Mouse (Mus musculus) cerebellum, adult 8-10 months (tissue): ENCODE measurements at regions not wholly inside any gene's neighbourhood (a gene's known extent, or its start where the extent isn't known, plus 50 kb on each side); places are given as distances from the start of the nearest gene placed in this dataset.

ENCODE experiments used
- DNase-seq: peaks from one replicate; pipeline ENCODE4 v3.0.0; 2022

GRCm38 (mm10) chr6:133904501-133904900 lies 50.9 kb upstream of the Kap start:
- no peak for DNase-seq

GRCm38 (mm10) chr6:133934667-133935066 lies 81.1 kb upstream of the Kap start:
- no peak for DNase-seq

- DNase-seq = no peak
Measured at GRCm38 (mm10) chr6:133935671-133936070, 82.1 kb upstream of the Kap start.

- no peak for DNase-seq
Measured at GRCm38 (mm10) chr6:133959902-133960634, 75.4 kb upstream of the Etv6 start.

- DNase-seq = peak; percentile 65
Measured at GRCm38 (mm10) chr6:133960713-133961112, 74.8 kb upstream of the Etv6 start.

- DNase-seq = no peak
Measured at GRCm38 (mm10) chr6:133962641-133963040, 72.9 kb upstream of the Etv6 start.

- no peak for DNase-seq
Measured at GRCm38 (mm10) chr6:133963264-133963663, 72.2 kb upstream of the Etv6 start.

- DNase-seq = no peak
Measured at GRCm38 (mm10) chr6:133967286-133967685, 68.2 kb upstream of the Etv6 start.

- DNase-seq = no peak
Measured at GRCm38 (mm10) chr6:133972054-133972705, 63.3 kb upstream of the Etv6 start.

- no peak for DNase-seq
Measured at GRCm38 (mm10) chr6:133973205-133973838, 62.2 kb upstream of the Etv6 start.

- DNase-seq = no peak
Measured at GRCm38 (mm10) chr6:133975951-133976350, 59.5 kb upstream of the Etv6 start.

- no peak for DNase-seq
Measured at GRCm38 (mm10) chr6:133976854-133977253, 58.6 kb upstream of the Etv6 start.

GRCm38 (mm10) chr6:133983804-133984514 lies 51.5 kb upstream of the Etv6 start:
- no peak for DNase-seq

GRCm38 (mm10) chr6:133984666-133985355 lies 50.7 kb upstream of the Etv6 start:
- DNase-seq = no peak
